Mouse (Mus musculus): ENCODE data around the gene Hhatl. TPM values are rescaled to one million over a fixed set of nuclear protein-coding genes. Genes with fewer than 3 reads are reported as not detected.

The Hhatl gene
- polyA plus RNA-seq, 1 experiment from 2014 or later = 0.40 TPM

- peak; percentile 71 for DNase-seq (ENCODE audit: low spot score)
Observed at GRCm38 (mm10) chr9:121760271-121761090, 31.8 kb downstream of the Hhatl start.

GRCm38 (mm10) chr9:121759091-121760081 lies 32.9 kb downstream of the Hhatl start, which contains the start of gene Zfp651:
TSS of gene Zfp651 (plus strand) at chr9:121759330.
- no peak for DNase-seq (ENCODE audit: low spot score)

DNA sequence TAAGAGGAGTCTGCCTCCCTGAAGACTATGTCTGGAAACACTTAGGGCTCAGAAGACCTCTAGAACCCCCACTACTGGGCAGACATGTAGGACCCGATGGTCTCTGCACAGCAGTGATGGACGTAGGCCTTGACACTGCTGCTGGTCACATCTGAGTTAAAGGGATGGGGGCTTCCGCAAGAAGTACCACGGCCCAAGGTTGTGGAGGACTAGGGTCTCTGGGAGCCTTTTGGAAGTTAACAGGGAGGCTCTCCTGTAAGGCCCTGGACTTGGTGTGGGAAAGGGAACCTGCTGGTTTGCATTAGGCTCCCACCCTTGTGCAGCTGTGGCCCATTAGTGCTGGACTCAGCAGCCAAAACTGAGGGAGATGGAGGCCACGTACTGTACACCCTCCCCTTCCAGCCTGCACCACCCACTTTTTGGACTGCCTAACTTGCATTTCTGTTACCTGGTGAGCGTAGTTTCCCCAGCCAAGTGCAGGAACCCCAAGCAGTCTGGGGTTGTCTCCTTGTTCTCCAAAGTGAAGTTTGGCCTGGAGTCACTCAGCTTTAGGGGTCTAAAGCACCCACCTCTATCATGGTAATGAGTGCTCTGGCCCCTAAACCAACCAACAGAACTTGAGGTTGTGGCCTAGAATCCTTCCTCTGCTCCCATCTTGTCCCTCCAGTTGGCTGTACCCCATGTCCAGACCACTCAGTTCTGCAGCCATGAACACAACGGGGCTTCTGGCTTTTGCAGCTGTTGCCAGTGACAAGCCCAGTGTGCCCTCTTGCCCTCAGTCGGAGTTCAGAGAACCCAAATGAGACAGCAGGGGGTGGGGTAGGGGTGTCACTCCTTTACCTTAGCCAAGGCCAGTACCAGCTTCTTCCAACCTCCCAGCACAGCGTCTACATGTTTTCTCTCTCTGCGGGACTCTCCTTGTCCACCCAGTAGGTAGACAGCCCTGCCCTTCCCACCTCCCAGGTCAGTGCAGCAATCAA lies 34.2 kb downstream of the Hhatl start:
- DNase-seq (ENCODE audit: low spot score) = no peak

- peak; percentile 45 for DNase-seq (ENCODE audit: low spot score)
Observed at GRCm38 (mm10) chr9:121757432-121757831, 34.9 kb downstream of the Hhatl start.

- DNase-seq (ENCODE audit: low spot score) = no peak
Observed at GRCm38 (mm10) chr9:121756785-121757184, 35.5 kb downstream of the Hhatl start.

- no peak for DNase-seq (ENCODE audit: low spot score)
Observed at GRCm38 (mm10) chr9:121754624-121755023, 37.7 kb downstream of the Hhatl start.

DNA sequence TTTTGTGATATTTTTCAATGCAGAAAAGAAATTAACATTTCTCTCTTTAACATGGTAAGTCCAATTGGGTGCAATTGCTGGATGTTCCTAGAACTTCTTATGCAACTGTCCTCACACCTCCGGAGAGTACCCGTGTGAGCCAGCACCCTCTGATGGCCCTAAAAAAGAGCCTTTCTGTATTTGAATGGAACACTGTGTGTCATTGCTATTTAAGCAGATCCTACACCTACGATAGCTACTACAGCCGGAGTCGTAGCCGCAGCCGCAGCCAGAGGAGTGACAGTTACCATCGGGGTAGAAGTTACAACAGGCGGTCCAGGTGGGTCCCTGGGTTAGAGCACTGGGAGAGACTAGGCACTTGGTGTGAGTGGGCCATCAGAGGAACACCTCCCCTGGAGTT lies 39.5 kb downstream of the Hhatl start:
- DNase-seq (ENCODE audit: low spot score) = no peak

DNA sequence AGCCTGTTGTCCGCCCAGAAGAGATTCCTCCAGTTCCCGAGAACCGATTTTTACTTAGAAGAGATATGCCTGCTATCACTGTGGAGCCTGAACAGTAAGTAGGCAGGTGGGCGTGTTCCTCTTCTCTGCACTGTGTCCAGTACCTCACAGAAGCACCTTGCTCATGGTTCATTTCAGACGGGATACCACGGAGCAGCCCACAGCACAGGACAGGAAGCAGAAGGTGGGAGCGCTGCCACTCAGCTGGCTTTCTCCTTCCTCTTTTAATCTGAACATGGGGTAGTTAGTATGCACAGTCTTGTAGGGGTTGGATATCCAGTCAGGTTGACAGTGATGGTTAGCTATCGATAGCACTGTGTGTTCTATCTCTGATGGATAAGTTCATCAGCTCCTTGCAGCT lies 48.3 kb downstream of the Hhatl start:
- no peak for DNase-seq (ENCODE audit: low spot score)

- DNase-seq (ENCODE audit: low spot score) = no peak
Observed at GRCm38 (mm10) chr9:121741168-121741567, 51.1 kb downstream of the Hhatl start.

GRCm38 (mm10) chr9:121740490-121740889 lies 51.8 kb downstream of the Hhatl start:
- no peak for DNase-seq (ENCODE audit: low spot score)

Other genes starting within 250 kb of the Hhatl start
- 1.2 and 1.3 TPM in 2 replicates for gene Lyzl4, start 150.4 kb downstream of the Hhatl start, polyA plus RNA-seq (2015; fragmentation: Nextera tagmentation; extraction: Ambion mirVana)
- 1.3 and 1.4 TPM in 2 replicates for gene Vipr1, start 149.8 kb downstream of the Hhatl start, polyA plus RNA-seq (2015; fragmentation: Nextera tagmentation; extraction: Ambion mirVana)
- gene Sec22c, start 87.0 kb downstream of the Hhatl start, polyA plus RNA-seq (2015; fragmentation: Nextera tagmentation; extraction: Ambion mirVana) = 18.8 and 21.5 TPM in 2 replicates
- gene Ss18l2, start 82.2 kb downstream of the Hhatl start, polyA plus RNA-seq (2015; fragmentation: Nextera tagmentation; extraction: Ambion mirVana) = 127 and 128 TPM in 2 replicates
- 71.0 and 83.5 TPM in 2 replicates for gene Nktr, start 73.3 kb downstream of the Hhatl start, polyA plus RNA-seq (2015; fragmentation: Nextera tagmentation; extraction: Ambion mirVana)
- gene Zfp651, start 33.2 kb downstream of the Hhatl start, polyA plus RNA-seq (2015; fragmentation: Nextera tagmentation; extraction: Ambion mirVana) = 1.9 and 2.4 TPM in 2 replicates
- 0.34 and 0.40 TPM in 2 replicates for gene Klhl40, start 14.9 kb downstream of the Hhatl start, polyA plus RNA-seq (2015; fragmentation: Nextera tagmentation; extraction: Ambion mirVana)
- gene Ccdc13, start 47.0 kb upstream of the Hhatl start, polyA plus RNA-seq (2015; fragmentation: Nextera tagmentation; extraction: Ambion mirVana) = 0.24 and 0.29 TPM in 2 replicates
- 142 and 156 TPM in 2 replicates for gene Higd1a, start 65.9 kb upstream of the Hhatl start, polyA plus RNA-seq (2015; fragmentation: Nextera tagmentation; extraction: Ambion mirVana)
- gene Ackr2, start 105.8 kb upstream of the Hhatl start, polyA plus RNA-seq (2015; fragmentation: Nextera tagmentation; extraction: Ambion mirVana) = 0.26 and 0.31 TPM in 2 replicates
- 0.31 and 0.40 TPM in 2 replicates for gene Cyp8b1, start 123.8 kb upstream of the Hhatl start, polyA plus RNA-seq (2015; fragmentation: Nextera tagmentation; extraction: Ambion mirVana)
- gene Fam198a, start 158.5 kb upstream of the Hhatl start, polyA plus RNA-seq (2015; fragmentation: Nextera tagmentation; extraction: Ambion mirVana) = 0.31 and 0.57 TPM in 2 replicates
- gene Pomgnt2, start 204.6 kb upstream of the Hhatl start, polyA plus RNA-seq (2015; fragmentation: Nextera tagmentation; extraction: Ambion mirVana) = 5.8 and 6.2 TPM in 2 replicates